Mouse (Mus musculus) embryonic fibroblast, embryonic 13.5 days (primary cell): Measurements from ENCODE around the gene Pbx1. TPM values are rescaled to one million over a fixed set of nuclear protein-coding genes. Genes with fewer than 3 reads are reported as not detected.

Source experiments
- H3K27ac ChIP-seq: 2 replicates; pipeline ENCODE4 v1.5.1; 2012; ENCODE audit warnings: low read length, control low read depth, inconsistent platforms; ENCODE audit not compliant: insufficient read depth
- H3K4me1 ChIP-seq: 2 replicates; pipeline ENCODE4 v1.6.1; 2011; ENCODE audit warnings: low read length; ENCODE audit not compliant: control insufficient read depth, insufficient read depth
- H3K4me3 ChIP-seq: 2 replicates; pipeline ENCODE4 v1.5.1; 2011; ENCODE audit warnings: mild to moderate bottlenecking, control low read depth, low read length; ENCODE audit not compliant: insufficient read depth
- CTCF ChIP-seq: IDR thresholded peaks from 2 replicates; pipeline ENCODE4 v1.5.1; 2011; ENCODE audit warnings: mild to moderate bottlenecking, control low read depth, low read length, moderate library complexity, borderline replicate concordance; ENCODE audit not compliant: insufficient read depth
- POLR2A ChIP-seq: IDR thresholded peaks from 2 replicates; pipeline ENCODE4 v1.6.1; 2011; ENCODE audit warnings: low read depth, mild to moderate bottlenecking, control low read depth, low read length, moderate library complexity
- polyA plus RNA-seq: library from polyadenylated mRNA; stranded (reverse); fragments of >200 nt; gene quantifications from 2 replicates; pipeline ENCODE4 v1.2.4, GENCODE M21; 2011; ENCODE audit warnings: low read depth; ENCODE audit not compliant: missing spikeins, insufficient read length

Pbx1 gene
- polyA plus RNA-seq, 1 experiment, result 117 TPM

GRCm38 (mm10) chr1:168118077-168118476 is 314.0 kb downstream of the Pbx1 start:
- TF ChIP-seq CTCF (no peak), POLR2A (no peak)
- H3K27ac ChIP-seq, result no peak overlapping the region
- no peak overlapping the region for H3K4me3 ChIP-seq
- H3K4me1 ChIP-seq, result no peaks in the 10 kb centered on the region

DNA sequence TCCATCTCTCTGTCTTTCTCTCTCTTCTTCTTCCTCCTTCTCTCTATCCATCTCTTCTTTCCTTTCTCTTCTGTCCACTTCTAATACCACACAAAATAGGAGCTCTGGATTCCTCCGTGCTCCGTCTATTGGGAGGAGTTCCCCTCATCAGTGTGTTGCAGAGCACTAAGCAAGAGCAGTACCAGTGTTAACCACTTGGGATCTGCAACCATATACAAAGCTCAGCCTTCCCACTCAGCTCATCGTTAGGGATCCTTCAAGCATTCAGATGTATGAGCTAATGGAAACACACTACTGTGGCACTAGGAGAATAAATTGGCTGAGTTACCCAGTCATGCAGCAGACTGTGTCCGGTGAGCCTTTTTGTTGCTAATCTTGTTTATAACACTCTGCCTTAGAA is 314.7 kb downstream of the Pbx1 start:
- TF ChIP-seq CTCF, result no peak
- no peak for TF ChIP-seq POLR2A
- no peak overlapping the region for H3K27ac ChIP-seq
- H3K4me3 ChIP-seq, result no peak overlapping the region
- no peaks in the 10 kb centered on the region for H3K4me1 ChIP-seq

- TF ChIP-seq POLR2A (no peak), CTCF (no peak)
- no peak overlapping the region for H3K4me3 ChIP-seq
- no peaks in the 10 kb centered on the region for H3K4me1 ChIP-seq
- H3K27ac ChIP-seq, result no peak overlapping the region
Observed at GRCm38 (mm10) chr1:168109797-168110196, 322.3 kb downstream of the Pbx1 start.

GRCm38 (mm10) chr1:168103821-168104220 is 328.2 kb downstream of the Pbx1 start:
- no peak for TF ChIP-seq CTCF
- no peak for TF ChIP-seq POLR2A
- Histone ChIP-seq H3K27ac (no peak overlapping the region), H3K4me3 (no peak overlapping the region), H3K4me1 (no peaks in the 10 kb centered on the region)

GRCm38 (mm10) chr1:168101514-168101913 is 330.6 kb downstream of the Pbx1 start:
- H3K4me3 ChIP-seq, result no peak overlapping the region
- H3K27ac ChIP-seq, result no peak overlapping the region
- no peaks in the 10 kb centered on the region for H3K4me1 ChIP-seq
- TF ChIP-seq CTCF, result no peak
- TF ChIP-seq POLR2A, result no peak

DNA sequence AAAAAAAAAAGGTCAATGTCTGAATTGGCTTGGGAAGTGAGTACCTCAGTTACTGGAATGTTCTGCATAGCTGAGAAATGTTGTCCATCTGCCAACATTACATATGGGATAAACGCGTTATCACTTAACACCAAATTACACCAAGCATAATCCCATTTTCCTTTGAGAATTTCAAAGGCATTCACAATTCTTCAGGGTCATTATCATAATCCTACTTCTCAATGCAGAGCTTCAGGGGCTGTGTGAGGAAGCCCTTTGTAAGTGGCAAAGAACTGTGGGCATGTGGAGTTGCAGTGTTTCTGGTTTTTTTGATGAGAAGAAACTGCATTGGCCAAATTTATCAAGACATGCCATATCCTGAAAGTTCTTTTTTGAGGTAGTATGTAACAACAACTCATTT is 333.3 kb downstream of the Pbx1 start:
- Histone ChIP-seq H3K27ac (no peak overlapping the region), H3K4me3 (no peak overlapping the region)
- no peak for TF ChIP-seq POLR2A
- no peak for TF ChIP-seq CTCF

DNA sequence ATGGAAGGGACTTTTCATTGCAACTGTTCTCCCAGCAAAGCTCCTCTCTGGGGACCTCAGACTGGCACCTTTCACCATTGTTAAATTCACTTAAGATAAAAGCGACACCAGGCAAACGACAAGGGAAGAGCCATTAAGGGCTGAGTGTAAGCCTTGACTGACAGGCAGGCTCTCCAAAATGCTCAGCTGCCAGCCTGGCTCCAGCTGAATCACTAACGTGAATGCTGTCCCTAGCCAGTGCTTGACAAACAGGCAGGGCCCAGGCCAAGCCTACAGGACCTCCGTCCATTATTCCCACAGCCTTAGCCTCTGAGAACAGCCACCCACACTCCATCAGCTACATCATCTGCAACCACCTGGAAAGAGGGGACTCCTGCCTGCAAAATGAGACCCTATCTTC is 337.4 kb downstream of the Pbx1 start:
- no peak overlapping the region for H3K4me3 ChIP-seq
- no peak for TF ChIP-seq CTCF
- no peak overlapping the region for H3K27ac ChIP-seq
- H3K4me1 ChIP-seq, result no peaks in the 10 kb centered on the region

More for the DNA sequence above, 333.3 kb downstream of the Pbx1 start:
- H3K4me1 ChIP-seq, result no peaks in the 10 kb centered on the region

- H3K27ac ChIP-seq, result no peak overlapping the region
- no peak overlapping the region for H3K4me3 ChIP-seq
- TF ChIP-seq CTCF (no peak), POLR2A (no peak)
- H3K4me1 ChIP-seq, result peaks cover 2% of the 10 kb centered on the region
Observed at GRCm38 (mm10) chr1:168093044-168093443, 339.0 kb downstream of the Pbx1 start.

GRCm38 (mm10) chr1:168091627-168092026 is 340.4 kb downstream of the Pbx1 start:
- no peak for TF ChIP-seq POLR2A
- no peak for TF ChIP-seq CTCF

GRCm38 (mm10) chr1:168088680-168089079 is 343.4 kb downstream of the Pbx1 start:
- Histone ChIP-seq H3K4me3 (no peak overlapping the region), H3K27ac (no peak overlapping the region), H3K4me1 (peaks cover 4% of the 10 kb centered on the region)
- TF ChIP-seq CTCF (no peak), POLR2A (no peak)

More at GRCm38 (mm10) chr1:168091627-168092026, 340.4 kb downstream of the Pbx1 start:
- no peak overlapping the region for H3K27ac ChIP-seq
- peaks cover 4% of the 10 kb centered on the region for H3K4me1 ChIP-seq
- no peak overlapping the region for H3K4me3 ChIP-seq

DNA sequence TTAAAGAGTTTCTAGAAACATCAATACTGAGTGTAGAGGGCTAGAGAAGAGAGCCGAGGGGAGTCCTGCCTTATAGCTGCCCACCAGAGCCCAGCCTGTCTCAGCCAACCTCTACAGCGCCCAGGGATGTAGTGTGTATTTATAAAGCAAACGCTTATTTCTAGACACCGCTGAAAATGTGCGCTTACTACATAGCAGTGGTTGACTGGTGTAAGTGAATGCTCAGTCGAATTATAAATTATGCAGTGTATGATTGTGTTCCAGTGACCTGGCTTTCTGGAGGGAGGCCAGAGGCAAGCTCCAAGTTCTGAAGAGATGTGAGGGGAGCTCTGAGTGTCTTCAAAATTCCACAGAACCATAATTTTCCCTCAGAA is 352.7 kb downstream of the Pbx1 start:
- Histone ChIP-seq H3K27ac (no peak overlapping the region), H3K4me1 (no peaks in the 10 kb centered on the region), H3K4me3 (no peak overlapping the region)
- TF ChIP-seq POLR2A, result no peak
- no peak for TF ChIP-seq CTCF
